Mouse (Mus musculus): ENCODE results near the gene Hoxc13. TPM values are rescaled to one million over a fixed set of nuclear protein-coding genes. Genes with fewer than 3 reads are reported as not detected.

Gene Hoxc13
- polyA plus RNA-seq, 1 experiment from 2014 or later = not detected

DNA sequence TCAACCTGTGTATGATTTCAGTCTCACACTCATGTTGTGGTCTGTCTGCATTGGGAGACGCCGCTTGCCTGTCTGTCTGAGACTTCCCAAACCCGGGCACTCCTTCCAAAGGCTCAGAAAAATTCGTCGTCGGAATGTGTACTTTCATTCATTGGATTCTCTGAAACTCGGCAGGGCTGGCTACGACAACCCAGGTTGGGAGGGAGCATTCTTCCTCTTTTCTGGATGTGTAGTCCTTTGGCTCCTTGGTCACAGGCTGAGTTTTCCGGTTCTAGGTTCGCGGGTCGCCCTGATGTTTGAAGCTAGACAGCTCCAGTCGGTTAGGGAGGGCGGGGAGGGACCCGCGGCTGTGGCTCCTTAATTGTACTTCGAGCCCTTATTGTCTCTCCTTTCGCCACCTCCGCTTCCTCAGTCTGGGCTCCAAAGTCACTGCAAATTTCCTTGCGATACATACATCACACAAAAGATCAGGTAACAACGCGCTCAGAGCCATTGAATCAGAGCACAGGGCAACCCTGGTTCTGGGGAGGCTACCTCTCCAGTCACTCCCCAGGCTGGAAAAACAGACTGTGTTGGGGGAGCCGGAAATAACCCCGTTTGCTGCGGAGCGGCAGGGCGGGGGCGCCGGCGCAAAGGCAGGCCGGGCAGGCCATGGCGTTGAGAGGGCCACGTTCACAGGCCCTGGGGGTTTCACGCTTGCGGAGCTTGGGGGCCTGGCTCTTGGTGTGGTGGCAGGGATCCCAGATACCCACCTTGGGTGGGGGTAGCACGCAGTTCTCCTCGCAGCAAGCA, 55.9 kb downstream of the Hoxc13 start:
- H3K4me1 ChIP-seq (ENCODE audit: control insufficient read depth, insufficient read depth, low read length) = peaks cover 1% of the 10 kb centered on the region; the same call in 1 of the 2 replicates
- under 1% methylated on average over 37 of the region's 37 CpGs for WGBS
- H3K27me3 ChIP-seq (ENCODE audit: control insufficient read depth, insufficient read depth, low read depth, low read length) = peaks cover 80% of the 10 kb centered on the region
- no peak for ATAC-seq
- H3K27ac ChIP-seq (ENCODE audit: low read length) = no peak overlapping the region
- H3K4me2 ChIP-seq (ENCODE audit: low read length) = no peak overlapping the region; the same call in 1 of the 2 replicates
- no peaks in the 10 kb centered on the region for H3K36me3 ChIP-seq (ENCODE audit: control insufficient read depth, insufficient read depth, low read length)
- no peaks in the 10 kb centered on the region for H3K9me3 ChIP-seq (replicated peaks; ENCODE audit: control insufficient read depth, low read length, poor library complexity, severe bottlenecking)
- no peak overlapping the region for H3K9ac ChIP-seq (ENCODE audit: low read depth, low read length)
- no peak overlapping the region for H3K4me3 ChIP-seq (ENCODE audit: low read depth, low read length)

DNA sequence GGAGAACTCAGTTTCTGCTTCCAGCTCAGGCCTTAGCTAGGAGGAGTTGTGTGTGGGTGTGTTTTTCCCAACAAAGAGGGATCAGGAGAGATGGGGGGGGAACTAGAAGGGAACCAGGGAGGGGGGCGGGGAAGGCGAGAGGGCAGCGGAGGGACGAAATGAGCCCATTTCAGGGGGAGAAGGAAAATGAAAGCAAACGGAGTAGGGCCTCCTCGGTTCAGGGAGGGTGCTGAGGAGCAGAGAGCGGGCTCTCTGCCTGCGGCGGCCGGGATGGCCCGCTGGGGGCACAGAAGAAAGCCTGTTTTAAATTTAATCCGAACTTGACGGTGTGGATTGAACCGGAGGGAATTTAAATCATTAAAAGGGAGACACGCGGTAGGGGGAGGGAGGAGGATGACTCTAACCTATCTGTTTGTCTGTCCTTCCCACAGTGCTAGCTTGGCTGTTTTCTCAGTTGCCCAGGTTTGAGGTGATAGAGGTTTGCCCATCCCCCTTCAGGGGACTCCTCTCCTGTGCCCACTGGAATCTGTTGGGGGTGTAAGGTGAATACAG, 56.6 kb downstream of the Hoxc13 start:
- H3K36me3 ChIP-seq (ENCODE audit: control insufficient read depth, insufficient read depth, low read length) = no peaks in the 10 kb centered on the region
- peaks cover 2% of the 10 kb centered on the region; the same call in 1 of the 2 replicates for H3K4me1 ChIP-seq (ENCODE audit: control insufficient read depth, insufficient read depth, low read length)
- WGBS = 0% methylated on average over 16 of the region's 16 CpGs
- H3K27ac ChIP-seq (ENCODE audit: low read length) = no peak overlapping the region
- no peak overlapping the region for H3K9ac ChIP-seq (ENCODE audit: low read depth, low read length)
- H3K9me3 ChIP-seq (replicated peaks; ENCODE audit: control insufficient read depth, low read length, poor library complexity, severe bottlenecking) = no peaks in the 10 kb centered on the region
- no peak for ATAC-seq
- no peak overlapping the region for H3K4me3 ChIP-seq (ENCODE audit: low read depth, low read length)
- H3K27me3 ChIP-seq (ENCODE audit: control insufficient read depth, insufficient read depth, low read depth, low read length) = peaks cover 80% of the 10 kb centered on the region
- no peak overlapping the region; the same call in 1 of the 2 replicates for H3K4me2 ChIP-seq (ENCODE audit: low read length)

Small RNA genes lying within 50 kb of the gene (microRNA-seq; reads per million reads assigned to microRNA genes)
- gene Mir196a-2 = 1.2 reads per million

Other genes starting within 250 kb of the Hoxc13 start
- 46.9 and 49.8 TPM in 2 replicates for gene Atp5g2, start 248.8 kb upstream of the Hoxc13 start, polyA plus RNA-seq (2015; fragmentation: Nextera tagmentation; extraction: Ambion mirVana)
- 38.3 and 38.7 TPM in 2 replicates for gene Calcoco1, start 198.9 kb upstream of the Hoxc13 start, polyA plus RNA-seq (2015; fragmentation: Nextera tagmentation; extraction: Ambion mirVana)
- gene Hoxc12, start 15.7 kb downstream of the Hoxc13 start, polyA plus RNA-seq (2015; fragmentation: Nextera tagmentation; extraction: Ambion mirVana) = not detected in 2 replicates
- gene Hoxc11, start 33.3 kb downstream of the Hoxc13 start, polyA plus RNA-seq (2015; fragmentation: Nextera tagmentation; extraction: Ambion mirVana) = not detected in 2 replicates
- gene Hoxc10, start 45.7 kb downstream of the Hoxc13 start, polyA plus RNA-seq (2015; fragmentation: Nextera tagmentation; extraction: Ambion mirVana) = not detected in 2 replicates
- 0.22 TPM in 1 of 2 replicates, not detected in the other for gene Hoxc5, start 46.3 kb downstream of the Hoxc13 start, polyA plus RNA-seq (2015; fragmentation: Nextera tagmentation; extraction: Ambion mirVana)
- gene Hoxc9, start 55.3 kb downstream of the Hoxc13 start, polyA plus RNA-seq (2015; fragmentation: Nextera tagmentation; extraction: Ambion mirVana) = not detected in 2 replicates
- gene Hoxc8, start 69.5 kb downstream of the Hoxc13 start, polyA plus RNA-seq (2015; fragmentation: Nextera tagmentation; extraction: Ambion mirVana) = not detected in 2 replicates
- gene Hoxc6, start 77.2 kb downstream of the Hoxc13 start, polyA plus RNA-seq (2015; fragmentation: Nextera tagmentation; extraction: Ambion mirVana) = not detected in 2 replicates
- not detected in 2 replicates for gene Hoxc4, start 97.8 kb downstream of the Hoxc13 start, polyA plus RNA-seq (2015; fragmentation: Nextera tagmentation; extraction: Ambion mirVana)
- gene Smug1, start 246.0 kb downstream of the Hoxc13 start, polyA plus RNA-seq (2015; fragmentation: Nextera tagmentation; extraction: Ambion mirVana) = 24.3 and 25.5 TPM in 2 replicates